Mouse (Mus musculus) myocyte (in vitro differentiated cells): ENCODE results near the gene Slc6a1.

Experiments
- CEBPB ChIP-seq: IDR thresholded peaks from 2 replicates; pipeline ENCODE4 v1.6.1; 2011; ENCODE audit warnings: mild to moderate bottlenecking, moderate library complexity; ENCODE audit not compliant: poor library complexity, insufficient read depth, severe bottlenecking
- E2F4 ChIP-seq: IDR thresholded peaks from one replicate; pipeline ENCODE4 v1.6.1; 2011; ENCODE audit warnings: mild to moderate bottlenecking, control low read depth, moderate library complexity; ENCODE audit not compliant: insufficient read depth
- MAX ChIP-seq: IDR thresholded peaks from one replicate; pipeline ENCODE4 v1.6.1; 2011; ENCODE audit warnings: low read depth, mild to moderate bottlenecking, control low read depth
- MYOD1 ChIP-seq, 3 experiments: IDR thresholded peaks; one replicate each; pipeline ENCODE4 v1.6.1; 2011; ENCODE audit warnings: control low read depth in 2 of 3, low read depth in 2 of 3, mild to moderate bottlenecking in 2 of 3, moderate library complexity in 1 of 3; ENCODE audit not compliant: insufficient read length in 2 of 3, control insufficient read depth in 1 of 3
- MYOG ChIP-seq, 3 experiments: IDR thresholded peaks; one replicate each; pipeline ENCODE4 v1.6.1; 2011; ENCODE audit warnings: control low read depth in 2 of 3, low read depth in 2 of 3, mild to moderate bottlenecking in 2 of 3; ENCODE audit not compliant: insufficient read length in 2 of 3, control insufficient read depth in 1 of 3, insufficient read depth in 1 of 3
- POLR2A ChIP-seq: IDR thresholded peaks from one replicate; pipeline ENCODE4 v1.6.1; 2011; ENCODE audit warnings: low read depth, mild to moderate bottlenecking, control low read depth, moderate library complexity; ENCODE audit not compliant: insufficient read length
- POLR2AphosphoS2 ChIP-seq: IDR thresholded peaks from one replicate; pipeline ENCODE4 v1.6.1; 2011; ENCODE audit warnings: low read depth, control low read depth; ENCODE audit not compliant: insufficient read length
- REST ChIP-seq: IDR thresholded peaks from one replicate; pipeline ENCODE4 v1.6.1; 2011; ENCODE audit warnings: mild to moderate bottlenecking, control low read depth, moderate library complexity; ENCODE audit not compliant: insufficient read depth, insufficient read length
- TCF12 ChIP-seq: IDR thresholded peaks from one replicate; pipeline ENCODE4 v1.6.1; 2011; ENCODE audit warnings: mild to moderate bottlenecking, control low read depth; ENCODE audit not compliant: poor library complexity, insufficient read depth, severe bottlenecking
- TCF3 ChIP-seq: IDR thresholded peaks from one replicate; pipeline ENCODE4 v1.6.1; 2011; ENCODE audit warnings: low read depth, control low read depth; ENCODE audit not compliant: insufficient read length
- USF1 ChIP-seq: IDR thresholded peaks from one replicate; pipeline ENCODE4 v1.6.1; 2011; ENCODE audit warnings: low read depth, mild to moderate bottlenecking, control low read depth, moderate library complexity

GRCm38 (mm10) chr6:114258661-114259193 lies 23.7 kb upstream of the Slc6a1 start:
- TF ChIP-seq USF1: no peak
- no peak for TF ChIP-seq POLR2A
- no peak for TF ChIP-seq TCF3
- TF ChIP-seq MYOD1 (IDR thresholded peaks at IDR 0.05; ENCODE audit: control insufficient read depth in 1 of 3, insufficient read length in 2 of 3, low read depth in 2 of 3): no peak
- no peak for TF ChIP-seq MAX
- no peak for TF ChIP-seq MYOG (IDR thresholded peaks at IDR 0.05; ENCODE audit: control insufficient read depth in 1 of 3, insufficient read depth in 1 of 3, insufficient read length in 2 of 3, low read depth in 2 of 3)
- no peak for TF ChIP-seq CEBPB
- no peak for TF ChIP-seq E2F4
- no peak for TF ChIP-seq POLR2AphosphoS2
- no peak for TF ChIP-seq REST
- no peak for TF ChIP-seq TCF12
